Mouse (Mus musculus) forebrain, embryonic 15.5 days (tissue): ENCODE data around the gene Olfr1392. TPM values are rescaled to one million over a fixed set of nuclear protein-coding genes. Genes with fewer than 3 reads are reported as not detected.
"Not testable (repeated sequence)": the region's sequence is repeated elsewhere in the genome, so short reads cannot be mapped to it uniquely, and the experiment has no call there.

Source experiments
- ATAC-seq: fragments of 200-750 bp; cut with Nextera tagmentation; replicated peaks from 2 replicates; pipeline ENCODE4 v1.8.0; 2017; ENCODE audit warnings: mild to moderate bottlenecking, moderate TSS enrichment, moderate library complexity
- H3K27ac ChIP-seq: fragments of 300-500 bp; sonication (generic); replicated peaks from 2 replicates; pipeline ENCODE4 v1.5.1; 2015; ENCODE audit warnings: mild to moderate bottlenecking, inconsistent platforms
- H3K27me3 ChIP-seq: fragments of 300-500 bp; sonication (generic); 2 replicates; pipeline ENCODE4 v1.6.1; 2015; ENCODE audit warnings: inconsistent platforms
- H3K36me3 ChIP-seq: fragments of 300-500 bp; sonication (generic); 2 replicates; pipeline ENCODE4 v1.6.1; 2015; ENCODE audit warnings: mild to moderate bottlenecking, inconsistent platforms
- H3K4me1 ChIP-seq: fragments of 300-500 bp; sonication (generic); 2 replicates; pipeline ENCODE4 v1.6.1; 2015; ENCODE audit warnings: inconsistent platforms
- H3K4me2 ChIP-seq: fragments of 300-500 bp; sonication (generic); replicated peaks from 2 replicates; pipeline ENCODE4 v1.6.1; 2015; ENCODE audit warnings: mild to moderate bottlenecking, inconsistent platforms
- H3K4me3 ChIP-seq: fragments of 300-500 bp; sonication (generic); 2 replicates; pipeline ENCODE4 v1.5.1; 2015; ENCODE audit warnings: mild to moderate bottlenecking, inconsistent platforms
- H3K9ac ChIP-seq: fragments of 300-500 bp; sonication (generic); replicated peaks from 2 replicates; pipeline ENCODE4 v1.6.1; 2015; ENCODE audit warnings: mild to moderate bottlenecking, inconsistent platforms
- H3K9me3 ChIP-seq: fragments of 300-500 bp; sonication (generic); 2 replicates; pipeline ENCODE4 v1.6.1; 2016; ENCODE audit warnings: inconsistent platforms
- WGBS: fragments of 180-500 bp; shearing (Covaris S2); methylation state at CpG from one replicate; pipeline ENCODE4 v1.1.7; 2015; ENCODE audit warnings: mixed read lengths; 5-methylcytosine and 5-hydroxymethylcytosine counted together
- polyA plus RNA-seq: library from polyadenylated mRNA; unstranded; fragments of >200 nt; fragmentation: Nextera tagmentation; extraction: Ambion mirVana; gene quantifications from 2 replicates; pipeline ENCODE4 v1.2.1, GENCODE M21; 2015

The Olfr1392 gene
- polyA plus RNA-seq: not detected in 2 replicates

- not testable (repeated sequence) for ATAC-seq, H3K4me3 ChIP-seq, H3K4me2 ChIP-seq, H3K4me1 ChIP-seq, H3K27me3 ChIP-seq, H3K27ac ChIP-seq, H3K36me3 ChIP-seq, H3K9me3 ChIP-seq, H3K9ac ChIP-seq
- 88% methylated on average over 1 of the region's 1 CpGs for WGBS
Measured at GRCm38 (mm10) chr11:49284982-49285381, at the start of gene Olfr1392. Gene Olfr1392, plus strand, starts transcription at chr11:49285282.

- Histone ChIP-seq H3K27ac (no peak overlapping the region), H3K4me3 (no peak overlapping the region), H3K4me2 (no peak overlapping the region), H3K4me1 (no peaks in the 10 kb centered on the region), H3K36me3 (no peaks in the 10 kb centered on the region), H3K9ac (no peak overlapping the region), H3K27me3 (no peaks in the 10 kb centered on the region), H3K9me3 (no peaks in the 10 kb centered on the region)
- ATAC-seq: no peak
- 70% methylated on average over 3 of the region's 3 CpGs for WGBS
Measured at GRCm38 (mm10) chr11:49235459-49236207, 49.4 kb upstream of the Olfr1392 start.

DNA sequence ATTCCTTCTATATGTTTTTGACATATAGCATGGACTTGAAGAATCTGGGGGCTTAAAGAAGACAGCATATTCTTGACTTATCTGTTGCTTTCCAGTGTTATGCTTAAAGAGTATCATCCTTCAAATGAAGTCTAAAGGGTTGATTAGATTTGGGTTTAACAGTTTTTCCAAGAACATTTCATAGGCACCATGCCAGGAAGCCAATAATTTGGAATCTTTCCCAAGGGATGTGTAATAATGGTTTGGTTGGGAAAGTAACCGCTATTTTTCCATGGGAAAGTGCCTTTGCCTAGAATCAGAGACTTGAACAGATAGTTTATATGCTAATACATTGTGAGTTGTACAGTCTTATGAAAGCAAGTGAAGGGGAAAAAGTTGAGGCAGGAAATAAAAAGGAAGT lies 48.2 kb upstream of the Olfr1392 start:
- WGBS: 68% methylated on average over 1 of the region's 1 CpGs
- Histone ChIP-seq H3K27me3 (no peaks in the 10 kb centered on the region), H3K36me3 (no peaks in the 10 kb centered on the region), H3K9me3 (no peaks in the 10 kb centered on the region), H3K9ac (no peak overlapping the region), H3K27ac (no peak overlapping the region), H3K4me1 (no peaks in the 10 kb centered on the region), H3K4me3 (no peak overlapping the region), H3K4me2 (no peak overlapping the region)
- no peak for ATAC-seq

- 86% methylated on average over 2 of the region's 2 CpGs for WGBS
- Histone ChIP-seq H3K27ac (no peak overlapping the region), H3K4me3 (no peak overlapping the region), H3K9ac (no peak overlapping the region), H3K36me3 (no peaks in the 10 kb centered on the region), H3K9me3 (no peaks in the 10 kb centered on the region), H3K4me1 (no peaks in the 10 kb centered on the region), H3K4me2 (no peak overlapping the region), H3K27me3 (no peaks in the 10 kb centered on the region)
- no peak for ATAC-seq
Measured at GRCm38 (mm10) chr11:49237532-49237931, 47.5 kb upstream of the Olfr1392 start.

DNA sequence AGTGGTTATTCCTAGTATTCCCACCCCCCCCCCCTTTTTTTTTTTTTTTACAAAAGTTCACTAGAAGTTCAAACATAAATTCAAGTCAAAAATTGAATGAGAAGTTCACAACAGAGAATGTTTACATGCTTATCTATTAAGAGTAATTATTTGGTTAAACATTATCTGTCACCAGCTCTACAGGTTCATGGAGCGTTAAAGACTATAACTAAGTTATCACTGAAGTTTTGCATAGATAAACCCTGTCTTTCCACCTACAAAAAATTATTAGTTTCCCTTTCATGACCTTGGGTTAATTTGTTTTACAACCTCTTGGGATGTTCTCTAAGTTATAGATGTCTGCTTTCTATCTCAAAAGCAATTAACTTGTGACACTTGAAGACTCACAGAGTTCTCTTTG lies 44.8 kb upstream of the Olfr1392 start:
- Histone ChIP-seq H3K4me2 (no peak overlapping the region), H3K4me3 (no peak overlapping the region), H3K36me3 (no peaks in the 10 kb centered on the region), H3K27me3 (no peaks in the 10 kb centered on the region), H3K27ac (no peak overlapping the region), H3K9me3 (no peaks in the 10 kb centered on the region), H3K4me1 (peaks cover 15% of the 10 kb centered on the region), H3K9ac (no peak overlapping the region)
- 96% methylated on average over 1 of the region's 1 CpGs for WGBS
- ATAC-seq: no peak

DNA sequence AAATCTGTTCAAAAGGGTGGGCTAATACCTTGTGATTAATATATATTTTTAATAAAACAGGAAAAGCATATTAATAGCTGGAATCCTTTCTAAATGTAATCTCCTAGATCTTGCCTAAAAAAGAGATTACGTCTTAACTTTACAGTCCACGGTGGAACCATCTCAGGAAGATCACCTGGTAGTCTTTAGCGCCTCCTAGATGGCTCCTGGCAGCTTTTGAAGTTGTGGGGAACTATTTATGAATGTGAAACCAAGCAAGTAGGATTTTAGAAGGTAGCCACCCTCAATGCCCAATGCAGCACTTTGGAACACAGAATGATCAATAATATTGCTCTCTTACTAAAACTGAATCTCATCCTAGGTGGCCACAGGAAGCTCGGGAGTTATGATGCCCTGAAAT lies 44.2 kb upstream of the Olfr1392 start:
- Histone ChIP-seq H3K9ac (no peak overlapping the region), H3K4me3 (no peak overlapping the region), H3K4me1 (peaks cover 21% of the 10 kb centered on the region), H3K27me3 (no peaks in the 10 kb centered on the region), H3K9me3 (no peaks in the 10 kb centered on the region), H3K4me2 (no peak overlapping the region), H3K27ac (no peak overlapping the region), H3K36me3 (no peaks in the 10 kb centered on the region)
- no peak for ATAC-seq
- WGBS: 88% methylated on average over 4 of the region's 4 CpGs

- H3K36me3 ChIP-seq: no peaks in the 10 kb centered on the region
- H3K9ac ChIP-seq: no peak overlapping the region
- WGBS: 55% methylated on average over 1 of the region's 1 CpGs
- peaks cover 25% of the 10 kb centered on the region for H3K4me1 ChIP-seq
- H3K4me2 ChIP-seq: no peak overlapping the region
- H3K27me3 ChIP-seq: no peaks in the 10 kb centered on the region
- no peak overlapping the region for H3K27ac ChIP-seq
- ATAC-seq: no peak
- H3K9me3 ChIP-seq: no peaks in the 10 kb centered on the region
- no peak overlapping the region for H3K4me3 ChIP-seq
Measured at GRCm38 (mm10) chr11:49241471-49241870, 43.6 kb upstream of the Olfr1392 start.

DNA sequence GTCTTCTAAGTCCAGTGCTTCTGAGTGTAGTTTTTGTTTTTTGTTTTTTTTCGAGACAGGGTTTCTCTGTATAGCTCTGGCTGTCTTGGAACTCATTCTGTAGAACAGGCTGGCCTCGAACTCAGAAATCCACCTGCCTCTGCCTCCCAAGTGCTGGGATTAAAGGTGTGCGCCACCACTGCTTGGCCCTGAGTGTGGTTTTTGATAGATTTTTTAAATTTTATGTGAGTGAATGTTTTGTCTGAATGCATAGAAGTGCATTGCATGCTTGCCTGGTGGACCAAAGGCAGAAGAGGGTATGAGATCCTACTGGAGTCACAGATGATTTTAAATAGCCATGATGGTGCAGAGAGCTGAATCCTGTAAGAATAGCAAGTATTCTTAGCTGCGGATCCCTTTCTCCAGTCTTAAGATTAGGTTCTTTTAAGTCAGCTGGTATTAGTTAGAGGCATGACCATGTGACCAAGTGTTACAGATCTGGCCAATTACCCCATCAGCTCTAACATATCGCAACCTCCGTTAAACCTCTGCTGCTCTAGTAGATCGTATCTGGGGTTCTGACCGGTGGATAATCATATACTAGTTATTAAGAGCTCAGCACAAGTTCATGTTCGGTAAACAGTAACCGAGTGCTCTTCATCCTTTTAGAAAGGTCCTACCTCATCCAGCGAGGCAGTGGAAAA lies 42.0 kb upstream of the Olfr1392 start:
- no peaks in the 10 kb centered on the region for H3K27me3 ChIP-seq
- H3K4me1 ChIP-seq: peaks cover 25% of the 10 kb centered on the region
- H3K9me3 ChIP-seq: no peaks in the 10 kb centered on the region
- H3K4me3 ChIP-seq: peak overlapping the region; percentile 93
- peak overlapping the region; percentile 97 for H3K27ac ChIP-seq
- H3K9ac ChIP-seq: peak overlapping the region; percentile 83
- H3K4me2 ChIP-seq: peak overlapping the region; percentile 62
- ATAC-seq: no peak; the same call in 1 of the 2 replicates
- no peaks in the 10 kb centered on the region for H3K36me3 ChIP-seq
- WGBS: 20% methylated on average over 11 of the region's 11 CpGs

- H3K36me3 ChIP-seq: no peaks in the 10 kb centered on the region
- H3K4me2 ChIP-seq: peak within 1 kb of the TSS; percentile 62
- H3K4me1 ChIP-seq: peaks cover 25% of the 10 kb centered on the region
- no peaks in the 10 kb centered on the region for H3K9me3 ChIP-seq
- under 1% methylated on average over 60 of the region's 60 CpGs for WGBS
- peak within 1 kb of the TSS; percentile 97 for H3K27ac ChIP-seq
- H3K27me3 ChIP-seq: no peaks in the 10 kb centered on the region
- H3K9ac ChIP-seq: peak within 1 kb of the TSS; percentile 83
- peak; percentile 96 for ATAC-seq
- peak within 1 kb of the TSS; percentile 93 for H3K4me3 ChIP-seq
Measured at GRCm38 (mm10) chr11:49243727-49244594, 41.1 kb upstream of the Olfr1392 start, which contains the start of gene Mgat1. Gene Mgat1, plus strand, starts transcription at chr11:49244191.

GRCm38 (mm10) chr11:49244595-49244930 lies 40.5 kb upstream of the Olfr1392 start:
- Histone ChIP-seq H3K27me3 (no peaks in the 10 kb centered on the region), H3K4me1 (peaks cover 25% of the 10 kb centered on the region), H3K27ac (peak overlapping the region; percentile 97), H3K36me3 (no peaks in the 10 kb centered on the region), H3K9ac (peak overlapping the region; percentile 83), H3K4me2 (peak overlapping the region; percentile 62), H3K4me3 (peak overlapping the region; percentile 93), H3K9me3 (no peaks in the 10 kb centered on the region)
- 2% methylated on average over 4 of the region's 4 CpGs for WGBS
- ATAC-seq: no peak; the same call in 1 of the 2 replicates

DNA sequence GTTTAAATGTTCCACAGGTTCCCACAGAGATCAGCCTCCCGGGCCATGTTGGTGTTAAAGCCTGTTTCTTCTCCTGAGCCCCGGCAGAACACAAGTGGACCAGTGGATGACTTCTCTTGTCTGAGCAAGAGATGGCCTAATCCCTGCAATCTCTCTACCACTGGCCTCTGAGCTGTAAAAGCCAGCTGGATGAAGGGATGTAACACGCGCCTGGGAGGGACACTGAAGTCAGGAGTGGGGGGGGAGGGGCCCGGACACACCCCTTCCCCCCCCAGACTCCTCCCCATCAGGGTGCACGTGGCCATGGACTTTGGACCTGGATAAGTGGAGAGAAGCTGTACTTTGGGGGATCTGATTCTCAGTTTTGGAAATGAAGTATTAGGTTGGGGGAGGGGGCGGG lies 39.9 kb upstream of the Olfr1392 start:
- 10% methylated on average over 7 of the region's 7 CpGs for WGBS
- 0 out of 2 replicates have a peak overlapping the region, but pooled peaks have one; percentile 97 for H3K27ac ChIP-seq
- no peaks in the 10 kb centered on the region for H3K36me3 ChIP-seq
- peak overlapping the region; percentile 93; the same call in 1 of the 2 replicates for H3K4me3 ChIP-seq
- no peak for ATAC-seq
- H3K9ac ChIP-seq: 0 out of 2 replicates have a peak overlapping the region, but pooled peaks have one; percentile 83
- peak overlapping the region; percentile 62 for H3K4me2 ChIP-seq
- H3K4me1 ChIP-seq: peaks cover 29% of the 10 kb centered on the region
- H3K27me3 ChIP-seq: no peaks in the 10 kb centered on the region
- no peaks in the 10 kb centered on the region for H3K9me3 ChIP-seq
